Mouse (Mus musculus) kidney, postnatal 10 days (tissue): ENCODE measurements around the gene H13.

ENCODE experiments used
- DNase-seq: peaks from one replicate; pipeline ENCODE4 v3.0.0; 2021; ENCODE audit warnings: mixed read lengths

H13 gene

DNA sequence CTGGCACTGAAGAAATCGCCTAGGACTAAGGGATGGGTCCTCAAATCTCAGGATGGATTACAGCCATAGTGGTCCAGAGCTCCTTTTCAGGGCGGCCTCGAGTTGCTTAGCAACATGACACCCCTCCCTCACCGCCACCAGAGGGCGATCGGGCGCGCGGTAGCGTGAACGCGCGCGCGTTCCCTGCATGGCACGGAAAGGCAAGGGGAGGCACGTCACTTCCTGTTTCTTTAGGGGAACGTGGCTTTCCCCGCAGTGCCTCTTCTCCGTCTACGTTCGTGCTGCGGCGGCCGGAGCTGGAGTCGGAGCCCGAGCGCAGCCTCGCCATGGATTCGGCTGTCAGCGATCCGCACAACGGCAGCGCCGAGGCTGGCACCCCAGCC, at the start of gene H13:
Gene H13 (plus strand): TSS at position 206 of the 383 bp plus-strand sequence.
- peak; percentile 94 for DNase-seq

DNA sequence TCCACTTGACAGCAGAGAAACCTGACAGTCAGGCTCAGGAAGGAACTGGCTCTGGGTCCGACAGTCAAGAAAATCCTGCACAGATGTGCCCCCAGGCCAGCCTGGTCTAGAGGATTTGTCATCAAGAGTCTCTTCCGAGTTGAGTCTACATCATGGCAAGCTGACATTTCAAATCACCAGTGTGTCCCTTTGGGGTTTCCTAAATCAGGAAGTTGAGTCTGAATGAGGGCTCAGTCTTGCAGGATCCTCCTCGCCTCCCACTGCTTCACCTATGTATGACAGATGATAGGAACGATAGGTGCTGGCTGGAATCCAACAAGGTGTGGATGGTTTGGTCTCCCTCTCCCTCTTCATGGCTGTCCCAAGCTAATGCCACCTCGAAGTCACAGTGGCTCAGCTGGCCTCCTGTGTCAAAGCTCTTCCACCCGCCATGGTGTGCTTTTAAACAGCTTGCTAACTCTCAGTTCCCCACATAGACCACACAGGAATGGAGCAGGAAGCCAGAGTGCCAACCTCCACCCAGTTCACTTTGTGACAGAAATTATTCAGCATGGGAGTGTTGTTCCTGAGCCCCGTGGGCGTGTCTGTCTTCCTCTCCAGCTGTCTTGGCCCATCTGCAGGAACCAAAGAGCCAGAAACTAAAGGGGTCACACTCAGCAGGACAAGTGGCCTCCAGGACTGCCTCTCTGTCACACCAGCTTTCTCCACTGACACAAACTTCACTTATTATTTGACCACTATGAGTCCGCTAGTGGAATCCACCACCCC, 48.7 kb upstream of the H13 start:
- DNase-seq: no peak

DNA sequence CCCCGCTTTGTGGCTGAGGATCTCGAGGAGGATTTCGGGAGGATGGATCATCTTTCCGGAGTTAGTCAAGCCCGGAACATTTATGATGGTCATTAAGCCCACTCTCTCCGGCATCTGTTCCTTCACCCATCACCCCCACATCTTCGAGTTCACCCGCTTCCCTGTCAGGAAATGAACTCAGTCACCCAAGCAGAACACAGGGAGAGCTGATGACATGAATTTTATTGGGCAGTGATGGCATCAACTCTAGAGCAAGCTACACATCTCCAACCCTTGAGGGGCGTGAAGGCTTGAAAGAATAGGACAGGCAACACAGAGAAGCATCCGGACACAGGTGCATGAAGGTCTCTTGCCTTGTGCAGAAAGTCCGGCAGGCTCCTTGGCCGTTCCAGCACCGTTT, 47.1 kb upstream of the H13 start:
- no peak for DNase-seq

DNA sequence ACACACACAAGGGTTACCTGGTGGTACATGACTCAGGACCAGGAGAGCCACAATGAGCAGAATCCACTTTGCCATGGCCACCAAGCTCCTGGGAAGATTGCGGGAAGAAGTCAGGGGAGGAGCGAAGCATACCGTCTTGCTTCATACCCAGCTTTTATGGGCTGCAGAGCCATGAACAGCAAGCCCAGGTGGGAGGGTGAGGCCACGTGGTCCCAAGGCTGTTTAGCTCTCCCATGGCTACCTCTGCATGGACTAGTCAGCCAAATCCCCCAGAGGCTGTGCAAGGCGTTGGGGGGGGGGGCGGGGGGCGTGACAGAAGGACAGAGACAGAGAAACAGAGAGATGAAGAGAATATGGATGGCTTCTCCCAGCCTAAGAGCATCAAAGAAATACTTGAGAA, 46.3 kb upstream of the H13 start, which contains the start of gene Defb25:
Gene Defb25 (minus strand): TSS at position 101 of the 400 bp plus-strand sequence.
- DNase-seq: no peak

DNA sequence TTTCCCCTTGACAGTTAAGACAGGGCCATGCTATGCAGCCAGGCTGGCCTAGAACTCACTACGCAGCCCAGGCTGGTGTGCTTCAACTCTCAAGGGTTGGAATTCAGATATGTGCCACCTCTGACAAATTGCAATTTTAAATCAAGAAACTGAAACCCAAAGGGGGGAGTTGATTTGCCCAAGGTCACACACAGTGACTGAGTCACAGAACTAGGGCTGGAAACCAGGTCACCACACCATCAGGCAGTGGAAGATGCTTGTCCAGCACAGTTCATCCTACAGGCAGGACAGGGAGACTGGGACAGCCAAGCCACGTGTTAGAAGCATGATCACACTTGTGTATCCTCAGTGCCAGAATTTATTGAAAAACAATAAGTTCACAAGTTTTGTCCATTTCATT, 44.7 kb upstream of the H13 start:
- no peak for DNase-seq

DNA sequence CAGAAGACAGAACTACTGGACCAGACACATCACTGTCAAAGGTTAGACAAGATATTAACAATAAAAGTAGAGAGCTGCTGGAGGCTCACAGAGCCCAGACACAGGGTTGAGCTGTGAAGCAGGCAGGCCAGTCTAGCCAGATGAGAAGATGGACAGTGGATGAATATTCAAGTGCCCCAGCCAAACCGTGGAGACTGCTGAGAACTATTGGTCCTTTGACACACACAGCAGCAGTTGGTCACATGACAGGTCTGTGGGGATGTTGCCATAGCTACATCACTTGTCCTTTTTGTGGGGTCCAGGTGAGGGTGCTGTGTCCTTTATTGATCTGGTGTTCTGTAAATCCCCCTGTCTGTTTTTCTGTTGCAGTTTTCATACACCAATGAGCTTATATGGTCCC, 44.0 kb upstream of the H13 start:
- no peak for DNase-seq

DNA sequence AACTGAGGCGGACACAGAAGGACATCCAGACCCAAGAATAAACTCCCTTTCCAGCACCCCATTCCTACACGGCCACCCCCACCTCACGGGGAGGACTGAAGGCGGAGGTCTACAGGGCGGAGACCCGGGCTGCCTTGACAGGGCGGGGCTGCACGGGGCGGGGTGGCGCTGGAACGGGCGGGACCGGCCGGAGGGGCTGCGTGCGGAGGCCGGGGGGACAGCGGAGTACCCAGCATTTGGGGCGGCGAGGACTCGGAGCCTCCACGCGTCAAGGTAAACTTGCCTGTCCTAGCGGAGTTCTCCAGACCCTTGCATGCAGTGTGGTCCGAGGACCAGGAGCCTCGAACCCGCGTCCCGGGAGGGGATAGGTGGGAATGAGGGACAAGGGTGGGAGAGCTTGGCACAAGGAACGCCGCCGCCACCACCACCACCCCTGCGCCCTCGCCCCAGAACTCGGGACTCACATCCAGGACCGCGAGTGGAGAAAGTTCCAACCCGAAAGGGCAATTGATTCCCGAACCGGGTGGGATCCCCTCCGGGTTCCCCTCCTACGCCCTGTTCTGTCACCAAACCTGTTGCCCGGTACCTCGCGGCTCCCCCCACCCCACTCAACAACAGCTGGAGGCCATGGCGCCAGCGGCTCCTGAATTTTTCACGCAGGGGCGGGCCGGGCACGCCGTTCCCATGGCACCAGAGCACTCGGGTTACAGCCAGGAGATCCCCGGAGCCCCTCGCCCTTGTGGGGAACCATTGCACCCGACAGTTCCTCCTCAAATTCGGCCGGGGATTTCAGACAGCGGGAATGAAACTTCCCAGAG, 42.3 kb upstream of the H13 start, which contains the start of gene Rem1:
Gene Rem1 (plus strand): TSS at position 178 of the 818 bp plus-strand sequence.
- DNase-seq: peak; percentile 81

DNA sequence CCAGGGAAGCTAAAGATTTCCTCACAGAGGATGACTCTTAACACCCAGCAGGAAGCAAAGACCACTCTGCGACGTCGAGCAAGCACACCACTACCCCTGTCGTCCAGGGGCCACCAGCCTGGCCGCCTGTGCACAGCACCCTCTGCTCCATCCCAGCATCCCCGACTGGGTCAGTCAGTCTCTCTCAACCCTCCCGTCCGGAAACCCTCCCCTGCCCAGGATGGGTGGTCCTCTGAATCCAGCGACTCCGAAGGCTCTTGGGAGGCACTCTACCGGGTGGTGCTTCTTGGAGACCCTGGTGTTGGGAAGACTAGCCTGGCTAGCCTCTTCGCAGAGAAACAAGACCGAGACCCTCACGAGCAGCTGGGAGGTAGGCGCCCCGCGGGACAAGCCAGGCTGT, 41.2 kb upstream of the H13 start:
- DNase-seq: peak; percentile 70

DNA sequence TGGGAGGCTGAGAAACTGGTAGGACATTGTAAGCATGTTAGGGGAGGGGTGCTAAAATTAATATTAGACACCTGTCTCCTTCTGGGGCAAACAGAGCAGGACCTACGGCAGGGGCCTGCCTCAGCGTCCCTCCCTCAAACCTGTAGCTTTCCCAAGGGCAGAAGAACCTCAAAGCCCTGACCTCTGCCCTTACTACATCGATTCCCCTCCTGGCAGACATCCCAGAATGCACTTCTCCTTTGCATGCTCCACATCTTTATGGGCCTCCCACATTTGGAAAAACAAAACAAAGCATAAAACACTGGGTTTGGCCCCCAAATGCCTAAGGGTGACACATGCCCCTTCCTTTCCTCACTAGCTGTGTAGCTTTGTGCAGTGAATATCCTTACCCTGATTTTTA, 40.0 kb upstream of the H13 start:
- DNase-seq: no peak

DNA sequence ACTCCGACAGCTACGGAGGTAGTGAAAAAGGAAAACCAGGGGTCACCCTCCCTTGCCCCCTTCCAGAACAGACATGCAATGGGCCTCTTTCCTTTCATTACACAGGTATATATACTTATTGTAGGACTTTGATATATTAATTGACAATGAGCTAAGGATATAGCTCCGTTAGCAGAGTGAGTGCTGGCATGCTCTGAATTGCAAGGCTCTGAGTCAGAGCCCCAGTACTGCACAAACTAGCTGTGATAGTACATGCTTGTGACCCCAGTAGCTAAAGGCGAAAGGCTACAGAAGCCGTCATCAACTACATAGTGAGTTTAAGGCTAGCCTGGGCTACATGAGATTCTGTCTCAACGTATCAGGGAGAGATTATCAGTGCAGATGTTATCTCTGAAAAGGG, 39.4 kb upstream of the H13 start:
- DNase-seq: no peak

DNA sequence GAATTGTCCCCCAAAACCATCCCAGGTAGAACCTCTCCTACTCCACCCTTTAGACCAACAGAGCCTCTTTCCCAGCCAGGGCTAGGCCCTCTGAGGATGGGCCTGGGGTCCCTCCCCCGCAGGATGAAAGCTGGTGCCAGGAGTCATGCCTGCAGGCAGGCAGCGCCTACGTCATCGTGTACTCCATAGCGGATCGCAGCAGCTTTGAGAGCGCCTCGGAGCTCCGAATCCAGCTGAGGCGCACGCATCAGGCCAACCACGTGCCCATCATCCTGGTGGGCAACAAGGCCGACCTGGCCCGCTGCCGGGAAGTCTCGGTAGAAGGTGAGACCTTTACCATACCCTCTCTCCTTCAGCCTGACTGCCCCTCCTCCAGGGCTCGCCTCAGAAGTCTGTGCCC, 35.9 kb upstream of the H13 start:
- DNase-seq: peak; percentile 54

DNA sequence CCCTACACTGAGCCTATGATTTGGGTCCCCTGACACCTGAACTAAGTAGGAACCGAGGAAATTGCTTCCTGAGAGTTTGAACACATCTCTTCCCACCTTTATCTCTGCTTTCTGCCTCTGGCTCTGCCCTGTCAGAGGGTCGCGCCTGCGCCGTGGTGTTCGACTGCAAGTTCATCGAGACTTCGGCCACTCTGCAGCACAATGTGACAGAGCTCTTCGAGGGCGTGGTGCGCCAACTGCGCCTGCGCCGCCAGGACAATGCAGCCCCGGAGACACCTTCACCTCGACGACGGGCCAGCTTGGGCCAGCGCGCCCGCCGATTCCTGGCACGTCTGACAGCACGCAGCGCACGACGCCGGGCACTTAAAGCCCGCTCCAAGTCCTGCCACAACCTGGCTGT, 35.0 kb upstream of the H13 start:
- no peak for DNase-seq

DNA sequence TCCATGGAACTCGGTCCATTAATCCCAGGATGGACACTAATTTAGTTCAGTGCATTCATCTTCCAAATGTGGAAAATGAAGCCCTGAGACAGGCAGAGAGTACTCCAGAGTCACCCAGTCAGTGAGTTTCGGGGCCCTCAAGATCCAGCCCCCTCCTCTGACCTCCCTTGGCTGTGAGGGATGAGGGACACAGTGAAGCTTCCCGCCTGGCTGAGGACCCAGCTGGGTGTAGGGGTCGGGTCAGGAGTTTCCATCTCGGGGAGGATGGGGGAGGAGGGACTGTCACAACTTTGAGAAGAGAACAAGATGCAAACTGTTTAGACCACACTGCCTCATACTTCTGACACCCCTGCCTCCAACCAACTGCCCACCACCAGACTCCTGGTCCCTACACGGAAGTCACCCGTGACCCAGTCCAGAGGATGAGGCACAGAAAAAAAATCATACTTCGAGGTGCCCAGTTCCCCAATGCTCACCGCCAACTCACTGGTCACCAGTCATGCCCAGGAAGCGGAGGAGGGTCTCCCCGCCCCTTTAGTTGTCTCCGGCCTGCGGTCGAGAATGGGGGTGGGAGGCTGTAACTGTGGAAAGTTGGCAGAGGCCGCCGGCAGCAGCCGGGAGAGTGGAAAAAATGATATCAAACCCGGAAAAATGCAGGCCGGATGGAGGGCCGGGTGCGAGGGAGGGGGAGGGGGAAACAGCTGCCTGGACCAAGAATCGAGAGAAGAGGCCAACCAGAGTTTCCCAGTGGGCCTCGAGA, 32.8 kb upstream of the H13 start:
- peak; percentile 93 for DNase-seq

DNA sequence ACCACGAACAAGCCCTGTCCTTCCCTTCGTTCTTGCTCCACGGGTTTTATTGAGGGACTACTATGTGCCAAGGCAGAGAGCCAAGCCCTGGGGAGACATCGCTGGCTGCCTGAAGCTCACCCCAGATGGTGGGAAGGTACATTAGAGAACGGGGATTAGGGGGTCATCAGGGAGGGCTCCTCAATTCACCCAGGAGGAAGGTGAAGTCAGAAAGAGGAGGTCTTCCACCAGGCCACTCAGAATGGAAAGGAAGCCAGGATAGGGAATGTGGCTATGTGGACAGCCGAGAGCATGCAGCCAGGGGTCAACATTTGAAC, 32.3 kb upstream of the H13 start:
- no peak for DNase-seq

DNA sequence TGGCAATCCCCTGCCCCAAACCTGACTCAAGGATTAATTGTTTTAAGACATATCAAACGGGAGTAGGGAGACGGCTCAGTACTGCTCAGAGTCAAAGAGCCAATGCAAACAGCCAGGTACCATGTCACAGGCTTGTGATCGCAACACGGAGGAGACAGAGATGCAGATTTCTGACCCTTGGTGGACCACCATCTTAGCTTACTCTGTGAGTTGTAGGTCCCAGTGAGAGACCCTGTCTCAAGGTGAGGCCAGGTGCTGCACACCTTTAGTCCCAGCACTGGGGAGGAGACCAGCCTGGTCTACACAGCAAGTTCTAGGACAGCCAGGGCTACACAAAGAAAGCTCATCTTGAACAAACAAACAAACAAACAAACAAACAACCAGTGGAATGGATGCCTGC, 31.9 kb upstream of the H13 start:
- DNase-seq: no peak

DNA sequence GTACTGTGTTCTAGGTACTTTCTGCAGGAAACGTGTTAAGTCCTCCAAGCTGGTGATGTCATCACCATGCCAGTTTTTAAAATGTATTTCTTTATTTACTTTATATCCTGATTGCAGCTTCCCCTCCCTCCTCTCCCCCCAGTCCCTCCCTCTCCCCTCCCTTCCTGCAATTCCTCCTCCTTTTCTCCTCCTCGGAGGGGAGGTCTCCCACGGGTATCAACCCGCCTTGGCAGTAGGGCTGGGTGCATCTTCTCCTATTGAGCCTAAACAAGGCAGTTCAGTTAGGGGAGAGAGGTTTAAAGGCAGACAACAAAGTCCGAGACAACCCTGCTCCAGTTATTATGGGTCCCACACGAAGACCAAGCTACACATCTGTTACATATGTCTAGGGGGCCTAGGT, 30.4 kb upstream of the H13 start:
- DNase-seq: peak; percentile 48

DNA sequence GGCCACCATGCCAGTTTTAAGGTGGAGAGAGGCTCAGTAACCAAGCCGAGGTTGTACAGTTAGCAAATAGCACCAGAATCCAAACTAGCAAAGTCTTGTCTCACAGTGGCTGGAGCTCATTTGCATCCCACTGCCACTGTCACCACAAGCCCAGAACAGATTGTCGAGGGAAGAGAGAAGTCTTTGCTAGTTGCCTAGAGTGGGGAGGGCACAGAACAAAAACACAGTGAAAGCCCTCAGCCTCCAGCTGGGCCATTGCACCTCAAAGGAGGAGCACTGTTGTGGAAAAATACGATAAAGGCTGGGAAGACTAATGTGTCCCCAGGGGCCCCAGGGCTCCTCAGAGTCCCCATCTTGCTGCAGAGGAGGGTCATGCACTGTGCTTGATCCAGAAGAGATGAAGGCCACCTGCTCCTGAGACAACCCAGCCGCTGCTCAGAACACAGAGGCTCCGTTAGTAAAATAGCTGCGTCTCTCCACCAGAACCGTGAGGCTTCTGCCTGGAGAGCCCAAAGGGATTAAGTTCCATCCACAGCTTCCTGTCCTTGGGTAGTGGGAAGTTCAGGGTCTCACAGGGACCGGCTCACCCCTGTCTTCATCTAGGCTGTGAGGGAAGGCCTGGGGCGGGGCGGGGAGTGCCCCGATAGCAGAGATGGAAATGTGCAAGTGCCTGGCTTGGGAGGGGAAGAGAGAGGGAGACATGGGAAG, 29.7 kb upstream of the H13 start:
- peak; percentile 86 for DNase-seq

DNA sequence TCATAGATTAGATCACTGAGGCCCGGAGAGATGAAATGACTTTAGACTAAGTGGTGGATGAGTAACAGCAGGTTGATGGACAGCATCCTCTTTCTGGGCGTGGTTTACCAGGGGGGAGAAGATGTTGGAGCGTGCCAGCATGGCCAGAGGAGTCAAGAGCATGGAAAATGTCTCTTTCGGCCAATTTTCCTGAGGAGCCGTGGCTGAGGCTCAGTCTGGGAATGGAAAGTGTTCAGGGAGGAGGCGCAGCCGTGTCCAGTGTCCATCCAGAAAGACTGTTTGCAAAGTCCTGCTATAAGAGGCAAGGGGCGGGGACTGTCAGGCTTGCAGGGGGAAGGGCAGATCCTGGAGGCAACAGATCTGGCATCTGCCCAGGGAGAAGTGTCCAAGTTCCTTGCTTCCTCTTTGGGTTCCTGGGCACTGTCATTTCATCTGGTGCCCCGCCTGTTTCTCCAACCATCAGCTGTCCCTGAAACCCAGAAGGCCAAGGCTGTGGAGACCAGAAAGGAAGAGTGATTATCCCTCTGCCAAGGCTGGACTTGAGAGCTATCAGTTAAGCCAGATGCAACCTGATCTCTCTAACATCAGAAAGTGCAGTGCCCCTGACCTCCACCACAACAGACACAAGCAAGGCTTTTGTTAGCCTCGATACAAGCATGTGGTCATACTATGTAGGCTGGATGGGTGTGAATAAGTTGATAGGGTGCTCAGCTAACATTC, 16.2 kb upstream of the H13 start:
- DNase-seq: peak; percentile 81

DNA sequence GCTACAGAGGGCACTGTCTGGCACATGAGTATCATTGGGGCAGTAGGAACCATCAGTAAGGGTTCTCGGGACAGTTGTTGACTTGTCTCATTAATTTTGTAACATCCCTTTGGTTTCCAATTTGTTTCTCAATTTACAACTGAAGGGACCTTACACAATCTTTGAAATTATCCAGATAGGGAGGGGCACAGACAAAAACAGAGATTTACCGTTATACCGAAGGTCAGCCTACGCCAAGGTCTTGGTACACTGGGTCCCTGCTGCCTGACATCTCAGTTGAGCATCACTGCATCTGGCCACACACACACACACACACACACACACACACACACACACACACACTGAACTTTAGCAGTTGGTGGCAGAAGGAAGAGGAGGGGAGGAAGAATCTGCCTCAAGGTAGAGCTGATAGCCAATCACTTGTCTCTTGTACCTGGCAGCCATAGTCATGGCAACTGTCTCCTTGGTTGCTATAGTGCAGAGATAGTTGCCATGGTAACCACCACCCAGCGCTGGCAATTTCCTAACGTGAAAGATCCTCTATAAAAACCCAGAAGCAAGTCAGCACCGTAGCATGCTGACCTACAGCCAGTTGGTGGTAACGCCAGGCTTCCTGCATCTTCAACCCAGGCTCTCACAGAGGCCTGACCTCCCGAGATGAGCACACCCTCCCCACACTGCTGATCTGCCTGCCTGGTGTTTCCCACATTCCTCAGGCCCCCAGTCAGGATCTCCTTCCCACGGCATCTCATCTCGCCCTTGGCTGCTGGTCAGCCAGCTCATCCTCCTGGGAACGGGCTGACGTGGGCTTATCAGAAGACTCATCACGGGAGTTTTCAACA, 15.2 kb upstream of the H13 start:
- DNase-seq: no peak

DNA sequence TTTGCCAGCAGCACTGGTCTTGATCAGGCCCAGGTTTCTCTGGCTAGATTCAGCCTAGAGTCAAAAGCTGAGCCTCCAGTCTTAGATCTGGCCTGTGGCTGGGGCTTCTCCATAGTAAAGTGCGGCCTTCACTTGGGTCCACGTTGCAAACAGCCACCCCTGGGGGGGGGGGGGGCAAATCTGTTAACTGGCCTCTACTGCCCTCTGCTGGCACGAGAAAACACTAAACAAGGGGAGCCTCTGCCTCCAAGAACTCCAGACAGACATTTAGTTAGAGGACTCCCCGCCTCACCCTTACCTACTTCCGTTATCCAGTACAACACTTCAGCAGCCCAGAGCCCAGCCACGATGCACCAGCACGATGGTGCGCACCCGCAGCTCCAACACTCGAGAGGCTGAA, 11.9 kb upstream of the H13 start:
- peak; percentile 72 for DNase-seq

DNA sequence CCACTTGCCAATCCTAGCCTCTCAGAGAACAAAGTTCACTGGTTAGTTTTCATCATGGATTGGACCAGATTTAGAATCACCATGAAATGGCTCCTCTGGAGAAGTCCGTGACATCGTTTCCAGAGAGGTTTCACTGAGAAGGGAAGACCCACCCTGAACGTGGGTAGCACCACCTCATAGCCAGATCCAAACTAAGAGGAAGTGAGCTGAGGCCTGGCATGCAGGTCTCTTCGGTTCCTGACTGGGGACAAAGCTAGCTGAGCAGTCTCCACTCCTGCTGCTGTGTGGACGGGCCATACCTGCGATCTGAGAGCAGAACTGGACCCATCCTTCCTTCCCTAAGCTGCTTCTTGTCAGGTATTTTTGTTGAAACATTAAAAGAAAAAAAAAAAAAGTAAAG, 8.1 kb upstream of the H13 start:
- no peak for DNase-seq
